Mouse (Mus musculus) gastrocnemius, adult 2 months (tissue): Measurements from ENCODE around the gene Irf4. TPM values are rescaled to one million over a fixed set of nuclear protein-coding genes. Genes with fewer than 3 reads are reported as not detected.
A peak's percentile ranks its signal among the peaks of the same experiment; 100 is the strongest.

Source experiments
- DNase-seq: peaks from one replicate; pipeline ENCODE4 v3.0.0; 2022
- H3K27ac ChIP-seq: fragments of 200-600 bp; 2 replicates; pipeline ENCODE4 v1.8.1; 2022; ENCODE audit warnings: mild to moderate bottlenecking
- H3K4me3 ChIP-seq: fragments of 200-600 bp; 2 replicates; pipeline ENCODE4 v1.8.1; 2022; ENCODE audit warnings: mild to moderate bottlenecking, moderate library complexity
- CTCF ChIP-seq: fragments of 200-600 bp; IDR thresholded peaks from 2 replicates; pipeline ENCODE4 v1.8.1; 2022; ENCODE audit warnings: antibody characterized with exemption, mild to moderate bottlenecking, moderate library complexity
- intact Hi-C: fragments of 180-260 bp; cut with DNase I; formaldehyde crosslinking; loops from one replicate; pipeline ENCODE4 v1.15.1; 2025
- total RNA-seq, 2 experiments: library from RNA; stranded (reverse); gene quantifications; 2 replicates each; pipeline ENCODE4 v1.2.3; 2021

The Irf4 gene
- total RNA-seq, 2 experiments from 2014 or later, result 0.64 to 2.5 TPM

GRCm38 (mm10) chr13:30785423-30786040 is 36.5 kb downstream of the Irf4 start:
- intact Hi-C loops, result no loop called here
- DNase-seq, result peak; percentile 52
- peak overlapping the region; percentile 46 for H3K27ac ChIP-seq

GRCm38 (mm10) chr13:30786235-30787035 is 37.4 kb downstream of the Irf4 start:
- Histone ChIP-seq H3K27ac (no peak overlapping the region), H3K4me3 (no peak overlapping the region)
- intact Hi-C loops, result no loop called here
- TF ChIP-seq CTCF, result no peak
- DNase-seq, result no peak

More at GRCm38 (mm10) chr13:30785423-30786040, 36.5 kb downstream of the Irf4 start:
- no peak overlapping the region for H3K4me3 ChIP-seq
- no peak for TF ChIP-seq CTCF

- no peak for TF ChIP-seq CTCF
- intact Hi-C loops, result no loop called here
- DNase-seq, result no peak
- Histone ChIP-seq H3K4me3 (no peak overlapping the region), H3K27ac (no peak overlapping the region)
Measured at GRCm38 (mm10) chr13:30787036-30787320, 38.0 kb downstream of the Irf4 start.

GRCm38 (mm10) chr13:30787556-30787955 is 38.5 kb downstream of the Irf4 start:
- intact Hi-C loops, result no loop called here
- H3K4me3 ChIP-seq, result no peak overlapping the region
- no peak for DNase-seq
- H3K27ac ChIP-seq, result no peak overlapping the region
- TF ChIP-seq CTCF, result no peak

DNA sequence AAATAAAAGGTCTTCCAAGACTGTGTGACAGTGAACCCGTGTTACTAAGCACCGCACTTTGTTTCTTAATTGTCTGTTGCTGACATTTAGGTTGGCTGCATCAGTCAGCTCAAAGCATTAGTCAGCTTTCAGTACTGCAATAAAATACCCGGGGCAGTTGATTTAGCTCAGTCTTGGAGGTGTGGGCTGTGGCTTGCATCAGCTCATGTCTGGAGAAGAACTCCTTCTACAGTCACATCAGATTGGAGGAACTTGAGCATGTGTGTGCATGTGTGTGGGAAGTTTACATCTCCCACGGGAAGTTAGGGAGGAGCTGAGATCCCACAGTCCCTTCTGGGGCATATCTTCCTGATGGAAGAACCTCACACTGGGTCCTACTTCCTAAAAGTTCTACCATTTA is 38.9 kb downstream of the Irf4 start:
- Histone ChIP-seq H3K4me3 (no peak overlapping the region), H3K27ac (no peak overlapping the region)
- TF ChIP-seq CTCF, result no peak
- no peak for DNase-seq
- intact Hi-C loops, result no loop called here

GRCm38 (mm10) chr13:30788421-30788820 is 39.4 kb downstream of the Irf4 start:
- Histone ChIP-seq H3K27ac (no peak overlapping the region), H3K4me3 (no peak overlapping the region)
- no peak for DNase-seq
- intact Hi-C loops, result no loop called here
- no peak for TF ChIP-seq CTCF

- Histone ChIP-seq H3K27ac (no peak overlapping the region; the same call in 1 of the 2 replicates), H3K4me3 (no peak overlapping the region)
- no peak for TF ChIP-seq CTCF
- intact Hi-C loops, result no loop called here
- peak; percentile 46 for DNase-seq
Measured at GRCm38 (mm10) chr13:30790016-30790415, 41.0 kb downstream of the Irf4 start.

DNA sequence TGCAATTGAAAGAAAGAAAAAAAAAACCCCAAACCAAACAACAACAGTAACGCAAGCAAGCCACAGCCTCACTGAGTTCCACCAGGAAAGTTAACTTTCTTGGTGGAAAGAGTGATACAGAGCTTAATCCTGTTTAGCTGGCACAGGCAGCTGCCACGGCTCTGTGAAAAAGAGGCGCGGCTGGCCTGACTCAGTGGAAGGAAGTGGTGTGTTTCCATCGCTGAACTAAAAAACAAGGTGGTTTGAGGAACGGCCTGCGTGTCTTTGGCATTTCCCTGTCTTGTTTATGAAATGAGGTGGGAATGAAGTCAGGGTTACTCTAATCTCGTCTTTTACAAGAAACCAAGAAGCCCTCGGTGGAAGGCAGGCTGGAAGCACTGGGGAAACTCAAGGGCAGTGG is 43.3 kb downstream of the Irf4 start:
- no peak for TF ChIP-seq CTCF
- H3K27ac ChIP-seq, result peak overlapping the region; percentile 38
- DNase-seq, result no peak
- intact Hi-C loops, result no loop called here
- no peak overlapping the region for H3K4me3 ChIP-seq

DNA sequence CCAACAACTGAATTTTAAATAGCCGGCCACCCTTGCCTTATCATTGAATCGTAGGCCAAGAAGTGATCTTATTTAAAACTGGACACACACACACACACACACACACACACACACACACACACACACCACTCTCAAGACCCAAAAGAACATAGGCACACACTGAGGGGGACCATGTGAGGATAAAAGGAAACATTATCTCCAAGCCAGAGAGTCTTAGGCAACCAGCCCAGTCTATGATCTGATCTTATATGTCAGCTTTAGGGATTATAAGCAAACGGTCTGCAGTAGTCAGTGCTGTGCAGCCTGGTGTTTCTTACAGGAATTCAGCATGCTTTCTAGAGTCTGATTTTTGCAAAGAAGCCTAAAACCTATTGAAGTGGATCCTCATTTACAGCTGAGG is 43.7 kb downstream of the Irf4 start:
- intact Hi-C loops, result no loop called here
- no peak for TF ChIP-seq CTCF
- H3K27ac ChIP-seq, result peak overlapping the region; percentile 38; the same call in 1 of the 2 replicates
- no peak for DNase-seq
- H3K4me3 ChIP-seq, result no peak overlapping the region

GRCm38 (mm10) chr13:30793196-30793595 is 44.2 kb downstream of the Irf4 start:
- intact Hi-C loops, result no loop called here
- H3K27ac ChIP-seq, result no peak overlapping the region
- no peak overlapping the region for H3K4me3 ChIP-seq
- TF ChIP-seq CTCF, result no peak
- DNase-seq, result no peak

DNA sequence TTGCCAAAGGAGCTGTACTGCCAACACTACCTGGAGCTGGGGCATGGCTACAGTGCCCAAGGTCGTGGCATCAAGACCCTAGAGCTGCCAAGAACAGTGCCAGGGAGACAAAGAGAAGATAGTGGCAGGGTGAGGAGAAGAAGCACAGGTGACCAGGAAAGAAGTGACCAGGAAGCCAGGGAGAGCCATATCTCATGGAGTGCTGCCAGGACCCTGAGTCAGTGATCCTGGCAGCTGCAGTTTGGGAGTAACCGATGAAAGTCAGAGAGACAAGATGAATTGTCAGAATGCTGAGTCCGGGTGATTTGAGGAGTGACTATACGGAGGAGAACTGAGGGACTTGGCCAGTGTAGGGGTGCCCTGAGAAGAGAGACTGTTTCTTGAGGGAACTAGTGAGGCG is 44.6 kb downstream of the Irf4 start:
- intact Hi-C loops, result no loop called here
- TF ChIP-seq CTCF, result no peak
- Histone ChIP-seq H3K27ac (no peak overlapping the region), H3K4me3 (no peak overlapping the region)
- no peak for DNase-seq

DNA sequence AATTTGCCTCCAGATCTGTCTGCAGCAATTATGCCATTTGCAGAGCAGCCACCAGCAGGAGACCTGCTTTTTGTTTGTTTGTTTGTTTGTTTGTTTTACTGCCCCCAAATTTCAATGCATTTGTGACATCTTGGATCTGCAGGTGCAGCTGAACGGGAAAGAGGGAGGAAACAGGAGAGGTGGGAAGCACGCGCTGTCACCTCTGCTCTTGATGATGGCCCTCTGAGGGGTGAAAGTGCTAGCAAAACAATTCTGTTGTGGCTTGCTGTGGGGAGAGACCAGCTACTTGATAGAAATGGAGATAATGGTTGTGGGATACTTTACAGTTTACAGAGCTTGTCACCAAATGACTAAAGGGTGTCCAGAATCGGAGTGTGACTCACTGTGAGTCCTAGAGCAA is 46.9 kb downstream of the Irf4 start:
- no peak overlapping the region for H3K4me3 ChIP-seq
- DNase-seq, result no peak
- no peak overlapping the region for H3K27ac ChIP-seq
- intact Hi-C loops, result no loop called here
- TF ChIP-seq CTCF, result no peak

- DNase-seq, result no peak
- intact Hi-C loops, result no loop called here
- Histone ChIP-seq H3K4me3 (no peak overlapping the region), H3K27ac (no peak overlapping the region)
- no peak for TF ChIP-seq CTCF
Measured at GRCm38 (mm10) chr13:30801886-30802285, 52.9 kb downstream of the Irf4 start.
